Mouse (Mus musculus) thymus, adult 2 months (tissue): Measurements from ENCODE around the gene Nupr1. TPM values are rescaled to one million over a fixed set of nuclear protein-coding genes. Genes with fewer than 3 reads are reported as not detected.
A peak's percentile ranks its signal among the peaks of the same experiment; 100 is the strongest.

Experiments
- DNase-seq: peaks from one replicate; pipeline ENCODE4 v3.0.0; 2021
- H3K27ac ChIP-seq: fragments of 200-500 bp; 2 replicates; pipeline ENCODE4 v1.5.1; 2012; ENCODE audit warnings: low read length, control low read depth; ENCODE audit not compliant: control insufficient read depth, insufficient read depth
- H3K27me3 ChIP-seq: fragments of 200-500 bp; 2 replicates; pipeline ENCODE4 v1.6.1; 2012; ENCODE audit warnings: mild to moderate bottlenecking, low read length, moderate library complexity, mixed read lengths; ENCODE audit not compliant: control insufficient read depth, insufficient read depth
- H3K36me3 ChIP-seq: fragments of 200-500 bp; 2 replicates; pipeline ENCODE4 v1.6.1; 2012; ENCODE audit warnings: mild to moderate bottlenecking, low read length, moderate library complexity; ENCODE audit not compliant: control insufficient read depth, insufficient read depth
- H3K4me1 ChIP-seq: fragments of 200-500 bp; replicated peaks from 2 replicates; pipeline ENCODE4 v1.6.1; 2012; ENCODE audit warnings: low read length; ENCODE audit not compliant: control insufficient read depth, insufficient read depth
- H3K4me3 ChIP-seq: fragments of 200-500 bp; 2 replicates; pipeline ENCODE4 v1.5.1; 2012; ENCODE audit warnings: mild to moderate bottlenecking, low read length, control low read depth, moderate library complexity; ENCODE audit not compliant: control insufficient read depth, insufficient read depth
- CTCF ChIP-seq: fragments of 200-500 bp; IDR thresholded peaks from 2 replicates; pipeline ENCODE4 v1.5.1; 2012; ENCODE audit warnings: mild to moderate bottlenecking, control low read depth, low read length, moderate library complexity, borderline replicate concordance; ENCODE audit not compliant: control insufficient read depth, poor library complexity, insufficient read depth; ENCODE audit errors: extremely low read depth
- POLR2A ChIP-seq: fragments of 200-500 bp; IDR thresholded peaks from 2 replicates; pipeline ENCODE4 v1.6.1; 2012; ENCODE audit warnings: mild to moderate bottlenecking, low read length, control low read depth, moderate library complexity; ENCODE audit not compliant: control insufficient read depth, poor library complexity, insufficient read depth; ENCODE audit errors: extremely low read depth
- WGBS: fragments of 180-500 bp; shearing (Covaris S2); methylation state at CpG from one replicate; pipeline ENCODE4 v1.1.7; 2018; 5-methylcytosine and 5-hydroxymethylcytosine counted together
- polyA plus RNA-seq: library from polyadenylated mRNA; depleted of rRNA; stranded (reverse); fragments of >200 nt; gene quantifications from 2 replicates; pipeline ENCODE4 v1.2.3, GENCODE M21; 2012; rRNA removed

The Nupr1 gene
- 5.2 and 7.1 TPM in 2 replicates for polyA plus RNA-seq

DNA sequence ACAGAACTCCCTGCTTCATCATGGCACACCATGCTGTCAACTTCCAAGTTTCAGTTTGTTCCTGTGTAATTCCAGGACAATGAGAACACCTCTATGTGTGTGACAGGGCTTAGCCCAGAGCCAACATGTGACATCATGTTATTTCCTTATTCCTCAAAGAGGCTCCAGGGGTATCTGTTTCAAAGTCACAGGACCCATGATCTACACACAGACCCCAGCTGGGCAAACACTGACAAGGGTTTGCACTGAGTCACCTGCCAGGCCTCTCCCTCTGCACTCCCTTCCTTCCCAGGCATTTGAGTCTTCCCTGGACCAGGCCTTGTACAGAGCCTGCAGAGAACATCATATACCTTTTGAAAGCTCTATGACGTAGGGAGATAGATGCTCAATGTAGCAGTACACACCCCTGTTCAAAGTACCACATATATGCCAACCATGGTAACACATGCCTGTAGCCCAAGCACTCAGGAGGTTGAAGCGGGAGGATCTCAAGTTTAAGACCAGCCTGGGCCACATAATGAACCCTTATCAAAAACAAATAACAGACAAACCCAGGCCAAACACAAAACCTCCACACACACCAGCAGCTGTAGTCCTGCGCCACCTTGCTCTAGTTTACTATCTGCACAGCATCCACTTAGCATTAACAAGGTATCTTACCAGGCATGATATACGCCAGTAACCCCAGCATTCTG lies at the start of gene Nupr1:
Gene Nupr1 (minus strand): TSS at position 38 of the 695 bp plus-strand sequence.
- Histone ChIP-seq H3K36me3 (no peaks in the 10 kb centered on the region), H3K27ac (no peak within 1 kb of the TSS), H3K4me3 (no peak within 1 kb of the TSS), H3K27me3 (no peaks in the 10 kb centered on the region), H3K4me1 (no peaks in the 10 kb centered on the region; the same call in 1 of the 2 replicates)
- TF ChIP-seq CTCF, result no peak
- no peak for TF ChIP-seq POLR2A
- WGBS, result 97% methylated on average over 4 of the region's 4 CpGs
- DNase-seq, result no peak

DNA sequence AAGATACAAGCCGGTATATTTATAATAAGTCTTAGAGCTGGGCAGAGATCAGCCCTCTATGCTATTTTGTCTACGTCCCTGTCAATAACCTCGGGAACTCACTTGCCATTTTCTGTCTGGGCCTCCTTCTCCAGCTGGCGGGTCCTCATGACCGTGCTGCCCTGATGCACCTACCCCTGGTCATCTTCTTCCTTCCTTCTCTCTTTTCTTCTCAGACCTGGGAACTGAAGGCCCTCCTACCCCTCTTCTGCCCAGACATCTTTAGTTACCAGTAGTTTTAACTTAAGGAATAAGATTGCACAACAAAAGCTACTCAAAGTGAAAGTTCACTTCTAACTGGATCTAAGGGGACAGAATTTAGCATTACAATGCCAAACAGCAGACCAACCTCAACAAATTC lies 49.0 kb upstream of the Nupr1 start:
- Histone ChIP-seq H3K4me1 (no peaks in the 10 kb centered on the region), H3K4me3 (no peak overlapping the region), H3K27ac (no peak overlapping the region), H3K27me3 (no peaks in the 10 kb centered on the region), H3K36me3 (no peaks in the 10 kb centered on the region)
- 95% methylated on average over 5 of the region's 5 CpGs for WGBS
- TF ChIP-seq POLR2A, result no peak
- TF ChIP-seq CTCF, result no peak
- no peak for DNase-seq

DNA sequence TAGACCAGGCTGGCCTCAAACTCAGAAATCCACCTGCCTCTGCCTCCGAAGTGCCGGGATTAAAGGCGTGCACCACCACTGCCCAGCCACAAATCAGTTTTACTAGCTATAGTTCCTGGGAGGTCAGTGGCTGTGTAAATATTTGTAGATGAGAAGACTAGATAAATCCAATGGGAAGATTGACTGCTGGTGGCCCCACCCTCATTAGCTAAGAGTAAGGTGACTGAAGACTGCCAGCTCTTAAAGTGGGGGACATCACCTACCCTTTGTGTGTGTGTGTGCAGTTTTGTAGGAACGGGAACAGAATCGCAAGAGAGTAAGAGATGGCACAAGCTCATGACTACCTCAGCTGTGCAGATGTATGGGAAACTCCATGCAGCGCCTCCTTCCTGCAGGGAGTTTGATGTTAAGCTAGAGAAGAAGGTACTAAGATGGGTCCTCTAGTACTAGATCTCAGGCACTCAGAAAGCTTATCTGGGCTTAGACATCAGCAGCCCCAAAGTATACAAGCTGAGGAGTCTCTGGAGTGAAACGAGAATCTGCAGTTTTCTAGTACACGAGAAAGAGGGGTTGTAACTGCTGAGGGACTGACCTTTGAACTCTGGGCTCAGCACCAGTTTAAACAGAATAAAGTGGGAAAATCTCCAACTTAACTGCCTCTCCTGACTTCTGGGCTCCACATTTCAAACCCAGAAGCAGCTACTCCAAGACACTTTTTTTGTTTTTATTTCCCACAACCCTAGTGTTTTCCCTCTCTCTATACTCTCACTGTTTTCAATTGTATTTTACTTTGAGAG lies 48.1 kb upstream of the Nupr1 start:
- Histone ChIP-seq H3K4me1 (no peaks in the 10 kb centered on the region), H3K4me3 (no peak overlapping the region), H3K27ac (no peak overlapping the region), H3K36me3 (no peaks in the 10 kb centered on the region), H3K27me3 (no peaks in the 10 kb centered on the region)
- no peak for TF ChIP-seq CTCF
- no peak for TF ChIP-seq POLR2A
- WGBS, result 97% methylated on average over 8 of the region's 8 CpGs
- no peak for DNase-seq

DNA sequence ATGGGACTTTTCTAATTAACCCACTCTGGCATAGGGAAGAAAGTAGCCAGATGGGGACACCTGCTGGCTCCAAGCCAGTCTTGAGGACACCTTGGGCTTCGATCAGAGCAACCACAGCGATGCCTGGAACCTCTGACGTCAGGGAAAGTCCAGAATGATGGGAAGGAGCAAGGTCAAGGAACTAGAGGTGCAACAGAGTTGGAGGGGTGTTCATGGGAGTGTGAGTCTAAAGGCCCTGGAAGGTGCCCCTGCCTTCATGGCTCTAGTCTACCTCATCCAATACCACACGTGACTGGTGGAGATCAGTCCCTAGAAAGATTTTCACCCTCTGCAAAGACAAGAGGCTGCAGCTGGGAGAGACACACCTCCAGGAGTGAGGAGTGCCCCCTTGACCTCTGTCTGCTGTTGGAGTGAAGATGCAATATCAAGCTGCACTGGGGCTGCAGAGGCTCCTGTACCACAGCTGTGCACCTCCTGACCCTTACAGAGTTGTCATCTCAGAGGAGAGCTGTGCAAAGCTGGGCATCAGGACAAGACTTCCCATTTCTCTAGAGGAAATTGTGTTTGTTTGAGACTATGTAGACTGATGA lies 46.1 kb upstream of the Nupr1 start:
- Histone ChIP-seq H3K36me3 (peaks cover 8% of the 10 kb centered on the region; the same call in 1 of the 2 replicates), H3K27me3 (no peaks in the 10 kb centered on the region), H3K4me3 (no peak overlapping the region), H3K27ac (no peak overlapping the region), H3K4me1 (no peaks in the 10 kb centered on the region)
- no peak for TF ChIP-seq CTCF
- TF ChIP-seq POLR2A, result no peak
- DNase-seq, result no peak
- 82% methylated on average over 4 of the region's 4 CpGs for WGBS

DNA sequence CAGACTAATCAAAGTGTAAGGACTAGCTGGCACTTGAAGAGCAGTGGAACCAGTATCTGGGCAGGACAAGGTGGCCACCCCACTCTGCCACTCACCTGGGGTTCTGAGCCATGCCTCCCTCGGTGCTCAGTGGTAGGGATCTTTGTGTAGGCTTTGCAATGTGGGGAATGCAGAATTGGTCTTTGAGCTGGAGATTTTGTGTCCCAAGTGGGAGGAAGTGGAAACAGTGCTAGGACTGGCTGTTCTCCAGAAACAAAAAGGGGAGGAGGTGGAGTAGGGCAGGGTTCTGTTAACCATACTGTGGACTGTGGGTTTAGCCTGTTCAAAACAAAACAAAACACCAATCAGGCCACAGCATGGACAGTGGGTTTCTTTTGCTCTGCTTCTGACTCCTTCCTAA lies 45.5 kb upstream of the Nupr1 start, which contains the start of gene Sult1a1:
Gene Sult1a1 (minus strand): TSS at position 226 of the 400 bp plus-strand sequence.
- H3K27ac ChIP-seq, result 0 out of 2 replicates have a peak within 1 kb of the TSS, but pooled peaks have one; percentile 6

DNA sequence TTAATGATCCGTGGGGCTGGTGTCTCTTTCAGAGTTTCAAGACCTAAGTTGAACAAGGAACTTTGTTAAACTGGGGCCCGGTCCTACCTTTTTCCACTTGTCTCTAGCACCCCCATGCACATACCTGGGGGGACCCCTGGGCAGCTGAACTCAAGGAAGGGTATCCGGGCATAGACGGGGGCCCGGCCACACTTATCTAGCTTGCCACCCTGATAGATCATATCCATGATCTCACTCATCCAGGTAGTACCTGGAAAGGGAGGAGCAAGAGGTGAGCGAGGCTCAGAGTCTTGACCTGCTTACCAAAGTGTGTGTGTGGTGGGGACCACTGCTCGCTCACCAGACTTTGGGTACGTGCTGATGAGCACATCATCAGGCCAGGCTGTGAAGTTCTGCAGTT lies 44.4 kb upstream of the Nupr1 start:
- Histone ChIP-seq H3K4me3 (no peak overlapping the region), H3K27ac (no peak overlapping the region), H3K27me3 (no peaks in the 10 kb centered on the region), H3K36me3 (peaks cover 8% of the 10 kb centered on the region; the same call in 1 of the 2 replicates), H3K4me1 (no peaks in the 10 kb centered on the region)
- 98% methylated on average over 8 of the region's 8 CpGs for WGBS
- DNase-seq, result no peak
- TF ChIP-seq CTCF, result no peak
- no peak for TF ChIP-seq POLR2A

More for the DNA sequence above, 45.5 kb upstream of the Nupr1 start, which contains the start of gene Sult1a1:
- Histone ChIP-seq H3K4me1 (no peaks in the 10 kb centered on the region), H3K4me3 (no peak within 1 kb of the TSS), H3K27me3 (no peaks in the 10 kb centered on the region), H3K36me3 (peaks cover 8% of the 10 kb centered on the region; the same call in 1 of the 2 replicates)
- TF ChIP-seq CTCF (no peak), POLR2A (no peak)
- DNase-seq, result no peak
- 91% methylated on average over 1 of the region's 1 CpGs for WGBS
